Mouse (Mus musculus) erythroid progenitor cell, adult 5-6 weeks (primary cell): ENCODE data around the gene Recql. TPM values are rescaled to one million over a fixed set of nuclear protein-coding genes. Genes with fewer than 3 reads are reported as not detected.

ENCODE experiments used
- ATAC-seq: replicated peaks from 2 replicates; pipeline ENCODE4 v1.8.0; 2016; ENCODE audit warnings: moderate number of reproducible peaks, mild to moderate bottlenecking, moderate TSS enrichment, inconsistent platforms; ENCODE audit not compliant: poor library complexity, low FRiP score, severe bottlenecking
- total RNA-seq, 2 experiments: library from RNA; stranded (forward) in 1 of 2; stranded (reverse) in 1 of 2; fragments of 150-400 nt in 1 of 2; fragments of 186-747, 209-891 nt in 1 of 2; gene quantifications; 2 replicates each; pipeline versions ENCODE4 v1.2.3 to v1.2.4; 2015 to 2017; ENCODE audit warnings: low replicate concordance in 2 of 2

Recql gene
- total RNA-seq (2015; ENCODE audit: low replicate concordance), result 23.1 and 52.6 TPM in 2 replicates
- 17.1 and 23.3 TPM in 2 replicates for total RNA-seq (2017; ENCODE audit: low replicate concordance)

DNA sequence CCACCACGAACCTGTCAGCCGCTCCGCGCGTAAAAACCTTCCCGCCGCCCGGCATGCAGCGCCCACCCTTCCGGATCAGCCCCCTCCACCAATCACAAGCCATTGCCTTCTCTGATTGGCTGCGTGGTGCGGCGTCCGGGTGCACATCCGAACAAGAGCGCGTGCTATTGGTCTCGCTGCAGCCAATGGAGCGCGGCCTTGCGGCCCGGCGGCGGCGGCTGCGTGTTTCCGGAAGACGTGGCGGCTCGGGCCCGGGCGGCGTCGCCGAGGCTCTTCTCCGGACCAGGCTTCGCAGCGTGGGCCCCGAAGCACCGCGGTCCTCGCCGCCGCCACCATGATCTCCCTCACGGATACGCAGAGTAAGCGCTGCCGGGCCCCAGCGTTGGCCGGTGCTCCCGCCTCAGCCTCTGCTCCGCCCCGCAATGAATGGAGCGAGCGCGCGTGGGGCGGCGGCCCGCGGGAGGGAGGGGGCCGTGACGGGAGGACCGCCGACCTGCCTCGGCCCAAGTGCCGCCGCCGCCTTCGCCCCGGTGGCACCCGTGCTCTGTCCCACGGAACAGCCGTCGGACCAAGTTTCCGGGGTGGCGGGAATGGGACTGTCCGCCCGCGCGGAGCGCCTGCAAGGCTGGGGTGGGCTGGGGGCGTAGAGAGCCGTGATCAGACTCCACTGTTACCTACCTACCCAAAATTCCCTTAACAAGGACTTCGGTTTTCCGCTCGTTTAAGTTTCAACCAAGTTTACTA lies at the start of gene Recql, which contains the start of gene Golt1b:
Gene Recql (minus strand): TSS at position 77 of the 744 bp plus-strand sequence.
Gene Golt1b (plus strand): TSS at position 211 of the 744 bp plus-strand sequence.
- peak; percentile 96 for ATAC-seq

DNA sequence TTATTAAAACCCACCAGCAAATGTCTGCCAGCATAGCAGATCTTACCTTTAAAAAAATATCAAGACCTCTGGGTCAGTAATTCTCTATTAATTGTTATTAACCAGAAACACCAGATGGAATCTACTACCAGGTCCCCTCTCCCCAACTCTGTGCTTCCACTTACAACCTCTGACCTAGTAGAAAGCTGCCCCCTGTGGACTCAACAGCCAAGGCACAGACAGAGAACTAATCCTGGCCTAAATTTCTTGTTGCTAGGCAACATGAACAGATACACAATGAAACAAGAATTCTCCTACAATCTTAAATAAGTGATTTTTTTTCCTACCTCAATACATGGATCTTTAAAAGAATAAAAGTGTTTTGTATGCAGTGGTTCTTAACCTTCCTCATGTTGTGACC lies 42.2 kb upstream of the Recql start:
- ATAC-seq, result no peak

DNA sequence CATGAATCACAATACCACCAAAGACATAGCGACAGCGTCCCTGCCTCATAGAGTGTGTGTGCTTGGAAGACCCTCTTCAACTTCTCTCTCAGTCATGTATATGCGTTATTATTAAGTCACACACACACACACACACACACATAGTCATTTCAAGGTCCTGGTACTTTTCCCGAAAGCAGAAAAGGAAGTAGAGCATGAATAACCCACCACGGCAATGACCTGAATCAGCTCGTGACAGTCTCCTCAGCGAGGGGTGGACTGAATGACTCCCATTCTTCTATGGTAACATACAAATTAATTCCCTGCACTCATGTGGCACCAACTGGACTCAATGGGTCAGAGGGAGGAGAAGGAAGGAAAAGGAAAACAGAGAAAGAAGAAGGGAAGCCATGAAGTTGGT lies 38.1 kb upstream of the Recql start:
- no peak for ATAC-seq

DNA sequence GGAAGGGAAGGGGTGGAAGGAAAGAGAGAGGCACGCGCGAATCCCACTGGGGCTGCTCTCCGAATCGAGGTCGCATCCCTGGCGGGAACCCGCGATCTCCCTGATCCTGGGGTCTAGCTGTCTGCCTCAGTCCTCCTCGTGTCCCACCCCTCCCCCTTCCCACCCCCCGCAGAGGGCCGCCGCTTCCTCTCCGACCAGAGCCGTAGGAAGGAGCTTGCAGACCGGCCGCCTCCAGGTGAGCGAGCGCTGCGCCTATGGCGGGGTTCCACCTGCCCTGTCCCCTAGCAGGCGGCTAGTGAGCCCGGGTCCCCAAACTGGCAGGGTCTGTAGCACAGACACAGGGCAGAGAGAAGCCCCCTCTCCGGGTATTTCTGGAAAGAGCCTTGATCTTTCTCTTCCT lies 27.7 kb upstream of the Recql start:
- ATAC-seq, result no peak

DNA sequence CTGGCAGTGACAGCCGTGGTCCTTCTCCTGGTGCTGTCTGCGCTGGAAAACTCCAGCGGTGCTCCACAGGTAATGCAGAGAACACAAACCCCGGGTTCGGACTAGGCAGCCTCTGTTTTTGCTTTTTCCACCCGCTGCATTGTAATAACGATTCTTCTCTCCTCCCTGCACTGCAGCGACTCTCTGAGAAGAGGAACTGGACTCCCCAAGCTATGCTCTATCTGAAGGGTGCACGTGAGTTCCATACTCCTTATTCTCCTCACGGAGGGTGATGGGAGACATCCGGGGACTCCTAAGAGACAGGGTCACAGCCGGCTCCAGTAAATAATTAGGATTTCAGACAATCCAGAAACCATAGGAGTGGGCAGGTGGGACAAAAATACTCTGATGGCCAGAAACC lies 27.0 kb upstream of the Recql start:
- ATAC-seq, result no peak

DNA sequence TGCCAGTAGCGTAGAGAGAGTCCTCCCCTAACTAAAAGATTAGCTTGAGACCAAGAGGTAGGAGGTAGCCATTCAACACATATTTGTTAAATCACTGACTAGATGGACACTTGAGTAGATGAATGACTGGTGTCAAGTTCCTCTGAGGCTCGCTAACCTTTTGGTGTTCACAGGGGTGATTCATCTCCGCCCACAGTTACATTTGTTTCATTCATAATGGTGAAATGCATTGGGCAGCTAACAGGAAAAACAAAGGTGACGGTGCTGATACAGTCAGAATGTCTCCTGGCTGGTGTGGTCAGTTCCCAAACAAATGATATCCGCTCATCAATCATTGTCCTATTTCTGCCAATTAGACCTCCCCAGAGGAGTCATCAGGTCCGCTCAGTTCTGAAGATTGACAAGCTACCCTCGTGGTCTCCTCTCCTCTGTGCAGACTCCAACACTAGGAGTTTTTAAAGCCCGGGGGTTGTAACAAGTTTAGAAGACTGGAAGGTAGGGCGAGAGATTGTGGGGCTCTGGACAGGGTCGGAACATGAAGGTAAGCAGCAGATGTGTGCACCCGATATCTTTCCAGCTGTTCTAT lies 26.1 kb upstream of the Recql start, which contains the start of gene Spx:
Gene Spx (plus strand): TSS at position 536 of the 586 bp plus-strand sequence.
- no peak for ATAC-seq

DNA sequence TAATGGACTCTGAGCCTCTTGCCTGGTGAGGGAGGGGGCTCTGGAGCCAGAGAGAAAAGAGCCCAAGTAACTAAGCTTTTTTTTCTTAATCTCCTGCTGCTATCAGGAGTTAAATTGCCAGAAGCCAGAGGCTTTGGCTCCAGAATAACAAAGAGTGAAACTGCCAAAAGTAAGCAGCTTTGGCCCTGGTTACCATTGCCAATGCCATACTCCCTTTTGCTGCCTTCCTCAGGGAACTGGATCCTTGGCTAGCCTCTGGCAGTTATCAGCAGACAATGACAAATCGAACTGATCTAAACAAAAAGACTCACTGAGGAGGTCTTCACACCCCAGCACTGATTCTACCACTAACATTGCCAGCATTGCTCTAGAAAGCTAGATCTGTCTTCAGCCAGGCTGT lies 24.3 kb upstream of the Recql start:
- ATAC-seq, result no peak

DNA sequence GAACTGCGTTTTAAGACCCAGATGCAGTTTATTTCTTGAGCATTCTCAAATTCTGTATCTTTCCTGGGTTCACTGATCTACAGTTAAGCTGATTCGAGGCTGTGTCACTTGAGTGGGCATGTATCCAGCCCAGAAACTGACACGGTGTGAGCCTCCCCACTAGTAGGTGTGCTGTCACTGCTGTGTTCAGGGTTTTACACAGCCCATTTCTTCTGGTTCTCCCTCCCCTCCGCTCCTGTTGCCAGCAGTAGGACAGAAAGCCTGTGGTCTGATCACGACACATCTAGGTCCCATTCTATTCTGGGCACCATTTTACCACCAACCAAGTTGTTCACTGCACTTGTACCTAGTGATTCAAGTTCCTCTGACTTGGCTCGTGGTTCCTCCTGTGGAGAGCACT lies 8.9 kb upstream of the Recql start:
- no peak for ATAC-seq

DNA sequence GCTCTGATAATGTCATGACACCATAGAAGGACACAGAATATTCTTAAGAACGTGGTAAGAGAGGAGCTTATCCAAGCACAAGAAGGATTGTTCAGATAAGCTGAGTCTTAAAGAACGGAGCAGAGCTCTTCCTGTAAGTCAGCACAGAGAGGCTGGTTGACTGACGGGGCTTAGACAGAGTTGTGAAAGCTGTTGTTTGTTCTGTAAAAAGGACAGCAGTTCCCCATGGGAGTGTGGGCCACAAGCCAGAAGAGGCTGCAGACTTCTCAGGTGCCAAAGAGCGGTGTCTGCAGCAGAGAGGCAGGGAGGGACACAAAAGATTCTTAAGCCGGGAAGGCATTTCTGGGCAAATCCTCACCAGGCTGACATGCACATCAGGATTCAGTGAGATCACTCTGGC lies 7.8 kb upstream of the Recql start:
- no peak for ATAC-seq

DNA sequence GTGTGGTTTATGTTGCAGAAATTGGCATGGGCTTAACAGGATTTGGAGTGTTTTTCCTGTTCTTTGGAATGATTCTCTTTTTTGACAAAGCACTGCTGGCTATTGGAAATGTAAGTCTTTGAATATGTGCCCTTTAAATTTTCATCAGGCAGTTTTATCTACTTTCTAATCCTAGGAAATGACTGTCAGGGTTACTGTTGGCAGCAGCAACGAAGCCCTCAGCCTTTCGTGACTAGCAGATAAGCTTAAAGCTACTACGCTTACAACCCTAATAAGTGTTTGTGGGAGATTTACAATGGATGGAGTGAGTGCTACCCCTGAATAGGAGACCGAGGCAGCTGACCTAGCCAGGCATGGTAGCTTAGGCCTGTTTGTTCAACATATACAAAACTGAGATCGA lies 5.4 kb upstream of the Recql start:
- ATAC-seq, result no peak

DNA sequence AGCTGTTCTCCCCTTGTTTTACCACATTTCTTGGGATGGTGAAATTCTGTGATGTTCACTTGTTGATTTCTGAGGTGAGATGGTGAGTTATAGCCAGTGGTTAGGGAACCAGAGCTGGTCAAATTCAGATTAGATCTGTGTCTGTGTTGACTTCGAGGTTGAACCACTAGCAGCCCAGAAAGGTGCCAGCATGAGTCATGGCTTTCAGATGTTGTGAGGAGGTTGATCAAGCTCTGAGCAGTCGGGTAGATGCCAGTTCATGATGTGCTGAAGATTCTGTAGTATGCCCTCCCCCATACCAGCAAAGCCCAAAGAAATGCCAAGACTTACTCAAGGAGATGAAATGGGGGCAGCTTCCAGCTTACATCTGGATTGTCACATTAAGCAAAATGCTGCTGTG lies 2.2 kb upstream of the Recql start:
- ATAC-seq, result no peak

DNA sequence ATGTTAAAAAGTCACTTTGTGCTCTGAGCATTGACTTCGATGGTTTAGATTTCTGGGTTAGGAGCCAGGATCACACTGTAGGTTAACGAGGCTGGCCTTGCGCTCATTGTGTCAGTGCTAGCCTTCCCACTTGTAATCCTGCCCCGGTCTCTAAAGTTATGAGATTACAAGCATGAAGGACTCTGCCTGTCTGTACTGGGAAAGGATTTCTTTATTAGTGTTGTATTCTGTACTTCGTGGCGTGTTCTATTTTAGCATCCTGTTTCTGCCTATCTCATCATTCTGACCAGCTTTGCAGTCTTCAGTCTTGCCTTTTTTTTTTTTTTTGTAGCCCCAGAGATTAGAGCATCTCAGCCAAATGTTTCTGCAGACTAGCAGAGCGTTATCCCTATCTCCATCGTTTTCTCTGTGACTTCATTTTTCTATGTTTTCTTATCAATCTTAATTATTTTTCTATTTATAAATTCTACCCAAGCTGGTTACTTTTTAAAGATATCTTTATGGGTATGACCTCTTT lies 926 bp upstream of the Recql start:
- no peak for ATAC-seq

DNA sequence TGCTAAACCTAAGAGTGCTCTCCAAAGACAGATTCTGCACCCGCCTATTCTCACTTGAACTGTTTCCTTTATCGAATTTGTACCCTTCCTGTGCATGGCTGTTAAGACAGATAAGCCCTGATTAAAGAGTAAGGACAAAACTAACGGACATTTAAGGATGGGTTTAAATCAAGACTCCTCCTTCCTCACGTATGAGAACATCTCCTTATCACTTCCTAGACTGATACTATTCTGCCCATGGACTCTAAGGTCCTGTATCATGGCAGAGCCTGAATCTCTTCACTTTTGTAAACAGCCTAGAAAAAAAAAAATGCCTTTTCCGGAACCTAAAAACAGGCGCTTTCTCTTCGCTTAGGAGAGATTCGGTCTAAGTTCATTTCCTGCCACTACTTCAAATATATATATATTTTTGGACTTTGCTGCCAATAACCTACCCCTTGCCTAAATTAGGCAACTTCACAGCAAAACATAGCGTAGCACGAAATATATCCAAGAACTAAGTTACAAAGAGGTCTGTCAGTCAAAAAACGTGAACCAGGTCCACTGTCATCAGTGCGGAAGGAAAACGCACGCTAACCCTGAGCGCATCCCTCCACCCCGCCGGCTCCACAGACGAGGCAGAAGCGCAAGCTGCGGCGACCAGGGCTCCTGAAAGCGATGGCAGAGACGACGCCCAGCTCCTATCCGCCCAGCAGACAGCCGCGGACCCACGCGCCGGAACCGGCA lies 439 bp downstream of the Recql start:
- peak; percentile 51 for ATAC-seq

DNA sequence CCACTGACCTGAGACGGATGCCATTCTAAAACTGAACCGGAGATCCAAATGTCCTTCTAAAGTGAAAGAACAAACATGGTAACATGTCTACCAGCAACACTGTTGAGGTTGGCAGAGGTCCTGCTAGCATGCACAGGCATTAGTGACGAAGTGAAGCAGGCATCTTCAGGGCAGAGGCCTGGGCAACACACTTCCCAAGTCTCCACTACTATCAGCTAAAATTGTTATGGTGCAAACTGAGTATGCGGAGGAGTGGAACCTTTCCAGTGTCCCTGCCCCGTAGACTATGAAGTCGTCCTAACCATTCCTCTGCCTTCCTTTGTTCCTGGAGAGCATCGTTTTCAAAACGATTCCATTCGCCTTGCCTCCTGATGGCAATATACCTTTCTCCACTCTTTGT lies 2.4 kb downstream of the Recql start:
- ATAC-seq, result no peak

DNA sequence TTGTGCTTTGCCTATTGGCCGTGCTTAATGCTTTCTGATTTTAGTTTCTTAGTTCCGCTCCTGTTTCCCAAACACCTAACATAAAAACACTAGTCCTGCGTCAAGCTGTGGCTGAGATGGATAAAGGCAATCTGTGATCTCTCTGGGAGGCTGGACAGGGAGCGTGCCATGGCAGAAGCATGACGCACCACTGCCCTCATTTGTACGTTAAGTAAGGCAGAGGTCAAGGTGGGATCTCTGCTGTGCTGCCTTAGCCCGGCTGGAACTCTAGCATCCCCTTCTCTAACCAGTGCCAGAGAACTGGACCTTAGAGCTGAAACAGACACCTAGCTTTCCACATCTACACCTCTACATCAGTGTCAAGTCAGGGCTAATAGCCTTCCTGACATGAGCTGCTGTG lies 5.3 kb downstream of the Recql start:
- ATAC-seq, result no peak

DNA sequence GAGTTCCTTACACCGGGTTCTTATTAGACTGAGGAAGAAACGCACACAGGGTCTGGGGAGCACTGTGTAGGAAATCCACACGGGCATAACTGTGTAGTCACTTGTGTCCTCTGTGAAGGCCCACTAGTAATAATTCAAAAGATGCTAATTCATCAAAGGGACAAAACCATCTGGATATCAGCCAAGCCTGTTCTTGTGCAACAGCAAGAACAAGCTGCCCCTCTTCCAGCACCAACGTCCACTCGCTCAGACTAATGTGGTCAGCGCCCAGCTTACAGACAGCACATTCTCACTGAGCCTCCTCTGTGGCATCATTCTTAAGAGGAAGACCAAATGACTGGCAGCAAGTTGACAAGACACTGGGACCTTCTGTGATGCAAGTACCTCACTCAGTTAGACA lies 6.9 kb downstream of the Recql start:
- no peak for ATAC-seq

DNA sequence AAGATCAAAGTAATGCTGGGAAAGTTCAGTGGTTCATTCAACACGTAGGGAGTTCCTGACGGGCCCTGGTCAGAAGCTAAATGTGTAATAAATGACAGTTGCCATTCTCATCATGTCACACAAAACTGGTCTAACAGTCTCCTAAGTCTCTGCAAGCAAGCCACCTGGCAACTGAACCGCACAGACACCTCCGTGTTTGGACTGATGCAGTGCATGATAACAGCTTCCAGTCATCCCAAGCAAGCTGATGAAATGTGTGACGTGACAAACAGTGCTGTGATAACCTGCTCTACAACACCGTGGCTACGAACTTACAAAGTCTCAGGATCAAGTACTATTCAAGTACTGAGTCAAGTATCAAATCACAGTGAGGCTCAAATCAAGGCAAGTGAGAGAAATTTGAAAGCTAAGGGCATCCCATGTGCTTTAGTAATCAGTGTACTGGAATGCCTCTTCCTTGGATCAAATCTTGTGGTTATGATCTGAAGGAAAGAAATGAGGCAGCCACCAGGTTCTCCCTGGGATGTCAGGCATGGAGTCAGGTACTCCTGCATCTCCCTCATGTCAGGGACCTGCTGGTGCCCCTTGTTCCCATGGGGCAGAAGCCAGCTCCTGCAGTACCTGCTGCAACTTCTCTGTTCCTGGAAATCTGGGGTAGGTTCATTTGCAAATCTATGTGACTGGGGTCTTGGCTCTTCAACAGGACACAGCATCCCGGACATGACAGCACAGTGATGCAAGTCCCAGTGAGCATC lies 8.1 kb downstream of the Recql start:
- no peak for ATAC-seq

DNA sequence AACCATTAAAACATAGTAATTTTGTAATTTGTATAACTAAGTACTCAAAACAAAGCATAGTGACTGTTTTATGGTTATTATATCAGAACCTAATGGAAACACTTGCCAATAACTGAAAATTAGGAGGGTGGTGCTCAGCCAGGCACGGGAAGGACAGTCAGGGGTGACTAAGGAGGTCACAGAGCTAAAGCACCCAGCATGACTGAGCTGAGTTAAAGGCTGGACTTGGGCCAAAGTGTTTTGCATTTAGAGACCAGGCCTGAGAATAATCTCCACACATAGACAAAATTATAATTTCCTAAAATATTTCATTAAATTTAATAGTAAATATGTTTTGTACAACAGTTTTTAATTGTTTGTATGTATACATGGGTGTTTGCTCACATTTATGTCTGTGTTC lies 9.8 kb downstream of the Recql start:
- no peak for ATAC-seq

DNA sequence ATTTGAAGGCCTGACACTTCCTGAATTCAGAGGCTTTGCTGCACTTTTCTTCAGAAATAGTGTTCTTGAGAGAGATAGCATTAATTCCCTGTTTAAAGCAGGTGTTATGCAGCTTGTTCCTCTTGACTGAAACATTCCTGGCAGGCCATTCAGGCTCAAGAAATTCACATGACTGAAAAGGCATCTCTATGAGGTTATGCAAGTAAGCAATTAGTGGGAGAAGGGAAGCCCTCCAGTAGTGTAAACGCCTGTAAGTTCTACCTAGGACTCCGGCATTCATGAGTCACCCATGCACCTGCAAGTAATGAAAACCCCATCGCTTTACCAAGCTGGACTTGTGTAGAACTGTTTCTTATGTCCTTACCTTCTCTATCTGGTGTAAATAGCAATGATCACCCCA lies 17.3 kb downstream of the Recql start:
- ATAC-seq, result no peak

DNA sequence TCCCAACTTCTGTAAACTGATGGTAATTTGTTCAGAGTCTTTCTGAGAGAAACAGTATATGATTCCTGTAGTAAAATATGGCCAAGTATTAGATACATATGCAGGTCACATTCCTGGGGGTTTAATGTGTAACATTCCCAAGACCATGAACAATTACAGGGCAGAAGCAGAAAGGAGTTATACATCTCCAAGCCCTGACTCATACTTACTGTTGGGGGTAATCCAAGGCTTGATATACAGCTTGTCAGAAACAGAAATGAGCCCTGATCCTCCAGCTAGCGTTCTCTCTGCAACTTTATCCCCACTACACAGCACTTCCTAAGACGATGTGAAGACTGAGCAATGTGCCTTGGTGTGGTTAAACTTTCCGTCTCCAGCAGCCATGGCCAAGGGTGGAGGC lies 19.3 kb downstream of the Recql start:
- no peak for ATAC-seq
